Comparison of ENCODE assay signal across 9 mouse cellular contexts in genomic region chr5:114153490-114153889, GRCm38 (mm10). TPM values are rescaled to one million over a fixed set of nuclear protein-coding genes. Genes with fewer than 3 reads are reported as not detected.
DNase-seq lines count a peak whose midpoint lies in the region; ATAC-seq and TF ChIP-seq lines count a peak whose summit lies in the region.
"Had no signal": no experiment of that assay in that cellular context is flagged by ENCODE, and none has a peak within 500 bp of the region (broad histone marks: within the 10 kb centered on the region; RNA-seq: fewer than 3 reads in every experiment).

No protein-coding gene starts in this region.

- no peak overlapping the region for H3K4me2 ChIP-seq in heart, postnatal 0 days (ENCODE audit: low read depth, low read length)

- H3K27me3 ChIP-seq in heart, embryonic 10.5 days (ENCODE audit: insufficient read depth, poor library complexity, severe bottlenecking), result no peaks in the 10 kb centered on the region
- H3K27me3 ChIP-seq in heart, postnatal 0 days (ENCODE audit: control insufficient read depth, insufficient read depth, low read length), result no peaks in the 10 kb centered on the region
- H3K27me3 ChIP-seq in small intestine, adult 2 months (ENCODE audit: control insufficient read depth, insufficient read depth, low read length), result no peaks in the 10 kb centered on the region

- no peak for DNase-seq in heart, embryonic 10.5 days (ENCODE audit: low spot score)
- no peak for DNase-seq in heart, adult 8-10 months (ENCODE audit: low spot score)
- DNase-seq in Muller cell, postnatal 12 days (ENCODE audit: inconsistent ontology term), result peak; percentile 64
- DNase-seq in heart, postnatal 0 days (ENCODE audit: low spot score), result peak; percentile 38
- DNase-seq in liver, result peak; percentile 38
- DNase-seq in cerebellum, postnatal 14 days, result no peak
- no peak for DNase-seq in spleen, adult 12 weeks (ENCODE audit: low spot score)

- H3K9ac ChIP-seq in heart, postnatal 0 days (replicated peaks; ENCODE audit: low read depth, low read length), result no peak overlapping the region

- H3K27ac ChIP-seq in heart, embryonic 10.5 days, result no peak overlapping the region
- no peak overlapping the region for H3K27ac ChIP-seq in heart, postnatal 0 days (ENCODE audit: low read depth)
- H3K27ac ChIP-seq in small intestine, adult 2 months (ENCODE audit: insufficient read depth, low read depth, low read length), result no peak overlapping the region

- H3K4me1 ChIP-seq in heart, embryonic 10.5 days, result peaks cover 46% of the 10 kb centered on the region
- peaks cover 31% of the 10 kb centered on the region; the same call in 1 of the 2 replicates for H3K4me1 ChIP-seq in heart, postnatal 0 days (ENCODE audit: control insufficient read depth, insufficient read depth)
- H3K4me1 ChIP-seq in small intestine, adult 2 months (ENCODE audit: control insufficient read depth, insufficient read depth, insufficient read length, low read length), result no peaks in the 10 kb centered on the region

- ATAC-seq in heart, postnatal 0 days (ENCODE audit: insufficient read depth, low read depth), result no peak

- TF ChIP-seq EP300 in heart, postnatal 0 days (IDR thresholded peaks at IDR 0.05; ENCODE audit: low read depth), result no peak

- no peaks in the 10 kb centered on the region for H3K9me3 ChIP-seq in heart, embryonic 10.5 days
- no peaks in the 10 kb centered on the region for H3K9me3 ChIP-seq in heart, postnatal 0 days (replicated peaks; ENCODE audit: control insufficient read depth, low read length)

- H3K36me3 ChIP-seq in heart, embryonic 10.5 days, result 0 out of 2 replicates have a peak, but pooled peaks cover 2% of the 10 kb centered on the region
- H3K36me3 ChIP-seq in heart, postnatal 0 days (replicated peaks; ENCODE audit: control insufficient read depth, insufficient read depth, low read length), result no peaks in the 10 kb centered on the region
- H3K36me3 ChIP-seq in small intestine, adult 2 months (ENCODE audit: control insufficient read depth, insufficient read depth, low read length), result no peaks in the 10 kb centered on the region

- peak overlapping the region; percentile 50 for H3K4me3 ChIP-seq in heart, embryonic 10.5 days
- no peak overlapping the region for H3K4me3 ChIP-seq in heart, postnatal 0 days (ENCODE audit: low read depth, low read length)
- H3K4me3 ChIP-seq in small intestine, adult 2 months (ENCODE audit: low read depth, low read length), result peak overlapping the region; percentile 42
- H3K4me3 ChIP-seq: myocyte had no signal

- TF ChIP-seq POLR2A in small intestine, adult 2 months (IDR thresholded peaks at IDR 0.05; ENCODE audit: low read depth, low read length), result no peak

- 6% methylated on average over 12 of the region's 12 CpGs for WGBS in heart, embryonic 10.5 days
- 18% methylated on average over 12 of the region's 12 CpGs for WGBS in heart, postnatal 0 days
- 11% methylated on average over 12 of the region's 12 CpGs for WGBS in small intestine, adult 2 months

- peak; percentile 56 for TF ChIP-seq CTCF in heart, postnatal 0 days (IDR thresholded peaks at IDR 0.05; ENCODE audit: low read depth)
- peak; percentile 68; the same call in 1 of the 2 replicates for TF ChIP-seq CTCF in small intestine, adult 2 months (IDR thresholded peaks at IDR 0.05; ENCODE audit: extremely low read depth, insufficient read length, insufficient replicate concordance, low read depth, low read length)

RNA-seq across cellular contexts. Expression of gene Acacb, which starts 7.2 kb away (rescaled TPM):
- 5.8 and 11.7 TPM in 2 replicates for polyA plus RNA-seq in heart, embryonic 10.5 days (2016; fragmentation: Nextera tagmentation; extraction: Ambion mirVana)
- 100 to 1,000 TPM; 231 to 252 (median 245) TPM for total RNA-seq in heart, adult 8-10 months (2022)
- 50.7 and 70.1 TPM in 2 replicates for total RNA-seq in heart, postnatal 0 days (2014; rRNA removed; ENCODE audit: low replicate concordance)
- polyA plus RNA-seq in heart, postnatal 0 days (2015; fragmentation: Nextera tagmentation; extraction: Ambion mirVana), result 15.3 and 17.5 TPM in 2 replicates
- polyA plus RNA-seq in small intestine, adult 2 months (2012; rRNA removed), result 3.1 and 5.9 TPM in 2 replicates

RNA-seq across cellular contexts. Expression of gene Ung, which starts 23.3 kb away (rescaled TPM):
- polyA plus RNA-seq in heart, embryonic 10.5 days (2016; fragmentation: Nextera tagmentation; extraction: Ambion mirVana), result 68.1 and 70.9 TPM in 2 replicates
- total RNA-seq in heart, adult 8-10 months (2022), result 10 to 100 TPM; 21.5 to 30.1 (median 24.2) TPM
- total RNA-seq in heart, postnatal 0 days (2014; rRNA removed; ENCODE audit: low replicate concordance), result 15.0 and 31.4 TPM in 2 replicates
- 25.0 and 26.5 TPM in 2 replicates for polyA plus RNA-seq in heart, postnatal 0 days (2015; fragmentation: Nextera tagmentation; extraction: Ambion mirVana)
- polyA plus RNA-seq in small intestine, adult 2 months (2012; rRNA removed), result 4.8 and 6.7 TPM in 2 replicates

RNA-seq across cellular contexts. Expression of gene Alkbh2, which starts 25.5 kb away (rescaled TPM):
- 13.0 and 13.2 TPM in 2 replicates for polyA plus RNA-seq in heart, embryonic 10.5 days (2016; fragmentation: Nextera tagmentation; extraction: Ambion mirVana)
- total RNA-seq in heart, adult 8-10 months (2022), result 1 to 10 TPM in 2 of 4 experiments, under 1 TPM in 2; 0.83 to 1.8 (median 0.97) TPM
- total RNA-seq in heart, postnatal 0 days (2014; rRNA removed; ENCODE audit: low replicate concordance), result 0.27 and 2.4 TPM in 2 replicates
- polyA plus RNA-seq in heart, postnatal 0 days (2015; fragmentation: Nextera tagmentation; extraction: Ambion mirVana), result 4.0 and 4.1 TPM in 2 replicates
- polyA plus RNA-seq in small intestine, adult 2 months (2012; rRNA removed), result 3.1 and 6.6 TPM in 2 replicates

Comparison
In these comparisons a context has a peak if more than half of its experiments do, and no peak if none do; other contexts are left out.
1. DNase-seq: peak in Muller cell, postnatal 12 days (single experiment), heart, postnatal 0 days (single experiment) and liver (single experiment); none in heart, embryonic 10.5 days (single experiment), heart, adult 8-10 months (single experiment), cerebellum, postnatal 14 days (0 of 2) and spleen, adult 12 weeks (single experiment).